Mouse (Mus musculus) liver, embryonic 11.5 days (tissue): ENCODE data around the gene Atp5d. TPM values are rescaled to one million over a fixed set of nuclear protein-coding genes. Genes with fewer than 3 reads are reported as not detected.

ENCODE experiments used
- ATAC-seq: fragments of 200-750 bp; cut with Nextera tagmentation; replicated peaks from 2 replicates; pipeline ENCODE4 v1.8.0; 2017; ENCODE audit warnings: moderate number of reproducible peaks, mild to moderate bottlenecking, moderate TSS enrichment, moderate library complexity; ENCODE audit not compliant: low FRiP score
- DNase-seq: peaks from one replicate; pipeline ENCODE4 v3.0.0-alpha.2; 2017; ENCODE audit warnings: low spot score
- H3K27ac ChIP-seq: fragments of 300-500 bp; sonication (generic); 2 replicates; pipeline ENCODE4 v1.5.1; 2014; ENCODE audit warnings: mild to moderate bottlenecking, low read depth, low read length, control low read depth
- H3K27me3 ChIP-seq: fragments of 300-500 bp; sonication (generic); replicated peaks from 2 replicates; pipeline ENCODE4 v1.6.1; 2014; ENCODE audit warnings: low read length, mixed read lengths; ENCODE audit not compliant: control insufficient read depth, insufficient read depth
- H3K36me3 ChIP-seq: fragments of 300-500 bp; sonication (generic); 2 replicates; pipeline ENCODE4 v1.6.1; 2014; ENCODE audit warnings: mild to moderate bottlenecking, low read length, moderate library complexity, mixed read lengths; ENCODE audit not compliant: control insufficient read depth, insufficient read depth
- H3K4me1 ChIP-seq: fragments of 300-500 bp; sonication (generic); replicated peaks from 2 replicates; pipeline ENCODE4 v1.6.1; 2014; ENCODE audit warnings: low read length, mixed read lengths; ENCODE audit not compliant: control insufficient read depth, insufficient read depth
- H3K4me2 ChIP-seq: fragments of 300-500 bp; sonication (generic); 2 replicates; pipeline ENCODE4 v1.6.1; 2014; ENCODE audit warnings: mild to moderate bottlenecking, control low read depth, moderate library complexity
- H3K4me3 ChIP-seq: fragments of 300-500 bp; sonication (generic); 2 replicates; pipeline ENCODE4 v1.5.1; 2014; ENCODE audit warnings: low read depth, low read length, control low read depth
- H3K9ac ChIP-seq: fragments of 300-500 bp; sonication (generic); 2 replicates; pipeline ENCODE4 v1.6.1; 2014; ENCODE audit warnings: low read depth, low read length, control low read depth
- H3K9me3 ChIP-seq: fragments of 300-500 bp; sonication (generic); 2 replicates; pipeline ENCODE4 v1.6.1; 2016; ENCODE audit warnings: low read length, inconsistent platforms, mixed read lengths; ENCODE audit not compliant: control insufficient read depth
- WGBS: fragments of 180-500 bp; shearing (Covaris S2); extraction: QIAGEN DNeasy Blood & Tissue Kit; methylation state at CpG from one replicate; pipeline ENCODE4 v1.1.7; 2014; 5-methylcytosine and 5-hydroxymethylcytosine counted together
- polyA plus RNA-seq: library from polyadenylated mRNA; unstranded; fragments of >200 nt; fragmentation: Nextera tagmentation; extraction: Ambion mirVana; gene quantifications from 2 replicates; pipeline ENCODE4 v1.2.1, GENCODE M21; 2014

The Atp5d gene
- polyA plus RNA-seq, 1 experiment from 2014 or later = 514 TPM

DNA sequence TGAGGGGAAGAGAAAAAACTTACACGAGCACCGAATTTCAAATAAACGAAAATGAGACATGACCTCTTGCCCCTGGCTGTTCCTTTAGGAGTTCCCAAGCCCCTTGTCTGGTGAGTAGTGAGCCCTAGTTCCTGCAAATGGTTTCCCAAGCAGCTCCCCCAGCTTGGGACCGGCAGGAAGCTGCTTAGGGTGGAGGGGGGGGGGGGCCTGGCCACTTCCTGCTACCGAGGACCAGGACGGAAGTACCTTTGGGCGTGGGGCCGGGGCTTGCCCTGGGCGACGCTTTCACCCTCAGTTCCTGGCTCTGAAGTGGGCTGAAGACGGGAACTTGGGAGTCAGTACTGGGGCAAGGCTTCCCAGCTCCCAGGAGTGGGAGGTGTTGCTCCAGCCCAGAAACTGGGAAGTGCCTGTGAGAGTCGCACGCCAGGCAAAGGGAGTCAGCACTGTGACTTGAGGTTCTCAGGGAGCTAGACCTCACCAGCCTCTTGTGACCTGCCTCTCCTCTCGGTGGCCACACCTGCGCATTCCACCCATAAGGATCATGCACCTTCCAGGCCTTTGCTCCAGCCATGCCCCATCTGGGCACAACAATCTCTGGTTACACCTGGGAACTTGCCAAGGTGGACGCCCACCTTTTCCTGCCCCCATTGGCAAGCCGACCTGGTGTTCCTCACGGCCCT lies 20.0 kb downstream of the Atp5d start:
- Histone ChIP-seq H3K27ac (peak overlapping the region; percentile 84), H3K9ac (peak overlapping the region; percentile 46), H3K9me3 (no peaks in the 10 kb centered on the region), H3K4me1 (peaks cover 81% of the 10 kb centered on the region), H3K4me2 (peak overlapping the region; percentile 94), H3K4me3 (peak overlapping the region; percentile 54; the same call in 1 of the 2 replicates), H3K27me3 (no peaks in the 10 kb centered on the region), H3K36me3 (peaks cover 37% of the 10 kb centered on the region)
- DNase-seq = peak; percentile 75
- ATAC-seq = no peak
- WGBS = 12% methylated on average over 18 of the region's 18 CpGs

DNA sequence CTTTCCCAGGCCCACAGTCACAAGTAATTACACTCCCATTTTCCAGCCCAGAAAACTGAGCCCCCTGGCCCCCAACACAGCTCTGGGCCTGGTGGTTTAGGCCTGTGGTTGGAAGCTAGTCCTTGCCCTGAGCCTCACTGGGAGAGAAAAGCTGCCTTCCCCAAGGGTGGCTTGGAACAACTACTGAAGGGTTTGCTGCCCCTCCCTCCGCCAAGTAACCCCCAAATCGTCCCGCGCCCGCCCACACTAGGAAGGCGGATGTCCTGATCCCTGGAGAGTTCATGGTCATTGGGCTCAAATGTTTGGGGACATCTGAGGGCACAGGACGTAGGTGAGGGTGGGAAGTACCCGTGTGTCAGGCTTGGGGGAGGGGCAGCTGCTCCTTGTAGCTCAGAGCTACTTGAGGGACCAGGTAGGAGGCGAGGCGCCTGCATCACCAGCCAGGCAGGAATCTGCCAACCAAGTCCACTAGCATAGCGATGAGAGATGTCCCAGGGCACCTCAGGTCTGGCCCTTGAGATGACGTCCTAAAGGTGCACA lies 20.7 kb downstream of the Atp5d start:
- WGBS = 17% methylated on average over 12 of the region's 12 CpGs
- ATAC-seq (no peak), DNase-seq (peak; percentile 60)
- Histone ChIP-seq H3K27ac (peak overlapping the region; percentile 84), H3K27me3 (no peaks in the 10 kb centered on the region), H3K36me3 (peaks cover 32% of the 10 kb centered on the region), H3K4me3 (peak overlapping the region; percentile 54), H3K4me2 (peak overlapping the region; percentile 94), H3K4me1 (peaks cover 80% of the 10 kb centered on the region), H3K9me3 (no peaks in the 10 kb centered on the region), H3K9ac (peak overlapping the region; percentile 57)

DNA sequence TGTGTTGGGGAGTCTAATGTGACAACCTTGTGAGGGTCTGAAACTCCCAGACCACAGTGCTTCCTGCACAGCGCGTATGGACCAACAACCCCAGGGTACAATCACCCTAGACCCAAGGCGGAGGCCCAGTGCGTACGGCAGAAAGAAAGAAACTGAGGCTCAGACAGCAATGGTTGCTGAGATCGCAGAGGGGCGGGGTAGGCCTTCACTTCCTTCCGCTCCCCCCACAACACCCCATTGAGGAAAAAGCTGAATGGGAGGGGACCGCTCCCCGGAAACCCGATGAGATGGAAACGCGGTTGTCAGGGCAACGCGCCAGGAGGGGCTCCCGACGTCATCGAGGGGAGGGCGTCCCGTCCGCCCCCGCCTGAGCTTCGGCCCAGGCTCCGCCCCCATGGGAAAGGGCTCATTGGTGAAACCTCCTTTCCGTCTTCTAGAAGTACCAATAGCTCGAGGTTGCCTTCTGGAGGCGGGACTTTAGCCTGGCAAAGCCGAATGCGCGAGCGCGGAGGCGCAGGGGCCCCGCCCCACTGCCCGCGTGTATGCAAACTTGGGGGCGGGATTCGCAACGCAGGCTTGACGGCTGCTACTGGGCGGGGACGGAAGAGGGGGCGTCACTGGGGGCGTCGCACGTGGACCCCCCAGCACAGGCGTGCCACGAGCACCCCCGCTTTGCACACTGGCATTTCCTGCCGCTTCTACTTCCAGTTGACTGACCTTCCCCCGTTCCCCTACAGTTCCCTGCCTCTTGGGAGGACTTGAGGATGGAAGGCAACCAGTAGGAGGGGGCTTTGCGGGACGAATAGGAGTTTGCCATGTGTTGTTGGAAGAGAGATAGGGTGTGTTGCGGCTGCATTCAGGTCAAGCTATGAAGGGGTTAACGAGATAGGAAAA lies 21.4 kb downstream of the Atp5d start:
- H3K9me3 ChIP-seq = no peaks in the 10 kb centered on the region
- no peaks in the 10 kb centered on the region for H3K27me3 ChIP-seq
- peak overlapping the region; percentile 70 for H3K9ac ChIP-seq
- H3K27ac ChIP-seq = peak overlapping the region; percentile 93
- DNase-seq (peak; percentile 96), ATAC-seq (peak; percentile 84)
- H3K36me3 ChIP-seq = peaks cover 25% of the 10 kb centered on the region
- WGBS = under 1% methylated on average over 55 of the region's 55 CpGs
- H3K4me2 ChIP-seq = peak overlapping the region; percentile 94
- H3K4me3 ChIP-seq = peak overlapping the region; percentile 54
- H3K4me1 ChIP-seq = peaks cover 81% of the 10 kb centered on the region

DNA sequence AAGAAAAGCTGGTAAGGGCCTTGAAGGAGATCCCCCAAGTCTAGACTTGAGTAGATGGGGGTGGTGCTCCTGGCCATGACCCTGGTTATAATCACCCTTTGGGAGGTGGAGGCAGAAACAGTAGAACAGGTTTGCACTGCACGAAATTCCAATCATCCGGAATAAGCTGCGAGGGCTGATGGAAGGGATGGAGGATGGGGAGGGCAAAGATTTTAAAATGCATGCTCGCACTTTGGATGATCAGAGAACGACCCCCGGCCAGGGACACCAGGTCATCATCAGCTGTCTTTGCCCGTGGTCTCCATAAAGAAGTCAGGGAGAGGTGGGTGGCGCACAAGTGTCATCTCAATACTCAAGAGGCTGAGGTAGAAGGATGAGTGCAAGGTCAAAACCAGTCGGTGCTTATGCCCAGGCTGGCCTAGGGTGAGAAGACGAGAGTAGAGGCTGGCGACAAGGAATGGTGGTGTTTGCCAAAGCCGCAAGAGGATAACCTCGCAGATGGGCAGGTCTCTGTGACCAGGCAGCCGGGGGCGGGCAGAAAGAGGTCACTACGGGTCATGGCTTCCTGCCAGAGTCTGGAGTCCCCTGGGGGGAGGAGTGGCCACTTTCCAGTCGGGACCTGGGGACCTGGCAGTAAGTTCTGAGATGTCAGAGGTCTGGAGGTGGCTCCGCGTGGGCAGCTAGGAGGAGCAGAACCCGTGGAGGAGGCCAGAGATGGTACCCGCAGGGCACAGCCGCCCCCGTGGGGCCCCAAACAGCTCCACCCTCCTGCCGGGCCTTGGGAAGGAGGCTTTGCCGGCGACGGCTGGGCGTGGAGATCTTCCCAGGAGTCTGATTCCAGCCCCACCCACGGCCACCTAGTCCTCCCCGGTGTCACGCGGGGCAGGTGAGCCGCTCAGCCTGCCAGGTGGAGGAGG lies 22.3 kb downstream of the Atp5d start:
- no peaks in the 10 kb centered on the region for H3K9me3 ChIP-seq
- no peaks in the 10 kb centered on the region for H3K27me3 ChIP-seq
- peak overlapping the region; percentile 93 for H3K27ac ChIP-seq
- peaks cover 82% of the 10 kb centered on the region for H3K4me1 ChIP-seq
- peak; percentile 84 for DNase-seq
- ATAC-seq = 0 out of 2 replicates have a peak, but pooled peaks have one; percentile 9
- H3K4me3 ChIP-seq = peak overlapping the region; percentile 54
- WGBS = under 1% methylated on average over 33 of the region's 33 CpGs
- peaks cover 17% of the 10 kb centered on the region for H3K36me3 ChIP-seq
- peak overlapping the region; percentile 94 for H3K4me2 ChIP-seq
- peak overlapping the region; percentile 70 for H3K9ac ChIP-seq

DNA sequence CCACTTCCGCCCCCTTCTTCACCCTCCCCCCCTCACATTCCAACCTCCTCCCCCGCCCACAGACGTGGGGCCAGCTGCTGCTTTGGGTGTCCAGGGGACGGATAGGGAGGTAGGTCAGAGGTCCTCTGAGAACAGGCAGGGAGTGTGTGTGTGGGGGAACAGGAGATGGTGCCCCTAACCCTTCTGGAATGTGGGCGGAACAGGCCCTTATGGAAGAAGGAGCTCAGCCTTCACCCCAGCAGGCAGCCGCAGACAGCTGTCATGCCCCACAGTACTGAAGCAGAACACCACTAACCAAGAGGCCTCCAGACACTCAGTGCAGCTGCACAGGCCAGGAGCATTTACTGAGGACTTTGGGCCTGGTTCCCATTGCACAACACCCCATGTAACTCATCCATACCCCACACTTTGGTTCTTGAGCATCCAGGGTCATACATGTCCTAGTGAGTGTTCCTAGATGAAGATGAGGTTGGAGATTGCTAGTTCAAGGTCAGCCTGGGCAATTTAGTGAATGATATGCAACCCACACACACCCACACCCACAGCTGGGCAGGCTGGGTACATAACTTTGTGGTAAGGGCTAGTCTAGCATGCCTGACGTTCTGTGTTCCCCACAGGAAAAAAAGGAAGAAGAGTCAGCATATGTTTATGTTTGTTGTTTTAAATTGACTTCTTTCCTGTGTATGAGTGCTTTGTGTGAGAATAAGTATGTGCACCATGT lies 23.2 kb downstream of the Atp5d start:
- no peaks in the 10 kb centered on the region for H3K27me3 ChIP-seq
- ATAC-seq = no peak

DNA sequence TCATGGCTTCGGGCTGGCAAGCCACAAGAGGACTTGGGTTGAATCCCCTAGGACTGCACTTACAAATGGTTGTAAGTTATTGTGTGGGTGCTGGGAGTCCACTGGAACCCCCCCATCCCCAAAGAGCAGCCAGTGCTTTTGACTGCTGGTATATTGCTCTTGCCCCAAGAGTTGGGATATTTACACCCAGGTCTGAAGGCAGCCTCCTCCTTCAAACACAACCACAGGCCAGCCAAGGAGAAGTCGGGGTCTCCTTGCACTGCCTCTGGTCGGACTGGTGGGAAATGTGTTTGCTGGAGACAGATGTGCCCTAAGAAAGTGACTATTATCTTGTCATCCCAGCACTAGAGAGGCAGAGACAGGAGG lies 23.8 kb downstream of the Atp5d start:
- Histone ChIP-seq H3K4me1 (peaks cover 87% of the 10 kb centered on the region), H3K9me3 (no peaks in the 10 kb centered on the region), H3K27ac (peak overlapping the region; percentile 93), H3K4me3 (peak overlapping the region; percentile 54; the same call in 1 of the 2 replicates), H3K36me3 (peaks cover 3% of the 10 kb centered on the region; the same call in 1 of the 2 replicates), H3K9ac (no peak overlapping the region), H3K27me3 (no peaks in the 10 kb centered on the region), H3K4me2 (peak overlapping the region; percentile 94)
- ATAC-seq (no peak), DNase-seq (no peak)
- WGBS = 77% methylated on average over 3 of the region's 3 CpGs

More for the DNA sequence above, 23.2 kb downstream of the Atp5d start:
- Histone ChIP-seq H3K4me2 (peak overlapping the region; percentile 94), H3K36me3 (peaks cover 9% of the 10 kb centered on the region; the same call in 1 of the 2 replicates), H3K4me1 (peaks cover 85% of the 10 kb centered on the region), H3K9ac (peak overlapping the region; percentile 70), H3K9me3 (no peaks in the 10 kb centered on the region), H3K4me3 (peak overlapping the region; percentile 54), H3K27ac (peak overlapping the region; percentile 93)
- 17% methylated on average over 7 of the region's 7 CpGs for WGBS
- DNase-seq = peak; percentile 59

DNA sequence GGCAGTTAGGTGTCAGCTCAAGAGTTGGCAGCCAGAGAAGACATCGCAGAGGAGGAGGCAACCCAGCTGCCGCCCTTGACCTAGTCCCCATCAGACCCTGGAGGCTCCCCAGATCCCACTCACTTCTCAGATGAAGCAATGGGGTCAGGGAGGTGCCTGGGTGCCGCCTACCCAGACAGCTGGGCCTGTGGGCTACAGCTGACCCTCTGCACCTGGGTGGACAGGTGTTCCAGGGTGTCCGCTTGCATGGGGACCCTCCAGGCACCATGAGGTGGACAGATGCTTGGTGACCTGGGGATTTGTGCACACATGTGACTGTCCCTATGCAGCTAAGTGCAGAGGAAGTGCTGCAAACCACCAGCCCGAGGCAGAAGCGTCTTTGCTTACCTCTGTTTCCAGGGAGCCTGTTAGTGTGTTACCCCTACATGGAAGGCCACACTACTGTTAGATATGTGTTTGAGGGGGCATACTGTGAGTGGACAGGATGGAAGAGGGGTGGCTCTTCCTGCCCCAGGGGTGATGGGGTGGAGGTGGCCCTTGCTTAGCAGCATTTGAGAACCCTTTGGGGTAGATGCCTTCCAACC lies 24.4 kb downstream of the Atp5d start:
- Histone ChIP-seq H3K27me3 (no peaks in the 10 kb centered on the region), H3K4me1 (peaks cover 82% of the 10 kb centered on the region), H3K4me3 (no peak overlapping the region), H3K27ac (no peak overlapping the region), H3K4me2 (no peak overlapping the region; the same call in 1 of the 2 replicates), H3K36me3 (no peaks in the 10 kb centered on the region), H3K9me3 (no peaks in the 10 kb centered on the region), H3K9ac (peak overlapping the region; percentile 27; the same call in 1 of the 2 replicates)
- DNase-seq (no peak), ATAC-seq (no peak)
- 71% methylated on average over 6 of the region's 6 CpGs for WGBS
